Mouse (Mus musculus) testis, postnatal 14 days (tissue): ENCODE data around the gene Fancc.
"Not testable (repeated sequence)": the region's sequence is repeated elsewhere in the genome, so short reads cannot be mapped to it uniquely, and the experiment has no call there.

Experiments
- DNase-seq: peaks from one replicate; pipeline ENCODE4 v3.0.0; 2021; ENCODE audit warnings: low spot score

The Fancc gene

DNA sequence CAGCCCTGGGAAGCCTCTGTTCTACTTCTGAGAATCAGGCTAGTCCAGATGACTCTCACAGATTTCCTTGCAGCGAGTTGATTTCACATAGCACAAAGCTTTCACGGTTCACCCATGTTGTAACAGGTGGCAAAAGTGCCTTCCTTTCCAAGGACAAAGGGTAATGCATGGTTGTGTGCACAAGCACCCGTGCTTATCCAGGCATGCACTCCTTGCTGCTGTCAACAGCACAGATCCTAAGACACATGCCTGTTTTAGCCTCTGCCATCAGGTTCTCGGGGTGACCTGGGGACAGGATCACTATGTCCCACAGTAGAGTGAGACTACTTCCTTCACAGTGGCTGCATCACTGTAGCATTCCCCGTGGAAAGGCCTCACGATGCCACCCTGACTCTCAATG, 181.3 kb downstream of the Fancc start:
- no peak for DNase-seq

GRCm38 (mm10) chr13:63315111-63315510, 182.0 kb downstream of the Fancc start:
- not testable (repeated sequence) for DNase-seq

- DNase-seq = no peak
These were observed 182.5 kb downstream of the Fancc start for GRCm38 (mm10) chr13:63314608-63314920.

- DNase-seq = no peak
These were observed 183.1 kb downstream of the Fancc start for GRCm38 (mm10) chr13:63313748-63314607.

DNA sequence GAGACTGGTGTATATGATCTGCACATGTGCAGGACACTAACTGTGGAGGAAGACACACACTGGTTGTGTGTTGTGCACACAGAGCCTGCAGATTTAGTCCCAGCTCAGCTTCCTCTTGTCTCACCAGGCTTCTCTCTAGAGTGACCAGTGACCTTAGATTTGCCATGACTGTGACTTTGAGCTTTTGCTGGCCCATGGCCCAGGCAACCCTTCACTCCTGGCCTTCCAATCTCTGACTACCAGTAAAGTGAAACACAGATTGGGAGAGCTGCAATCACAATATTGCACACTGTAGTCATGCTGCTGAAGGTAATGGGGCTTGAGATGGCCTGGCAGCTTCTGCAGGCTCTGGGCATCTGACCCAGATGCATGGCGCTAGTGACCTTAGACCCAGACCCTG, 183.8 kb downstream of the Fancc start:
- DNase-seq = no peak

DNA sequence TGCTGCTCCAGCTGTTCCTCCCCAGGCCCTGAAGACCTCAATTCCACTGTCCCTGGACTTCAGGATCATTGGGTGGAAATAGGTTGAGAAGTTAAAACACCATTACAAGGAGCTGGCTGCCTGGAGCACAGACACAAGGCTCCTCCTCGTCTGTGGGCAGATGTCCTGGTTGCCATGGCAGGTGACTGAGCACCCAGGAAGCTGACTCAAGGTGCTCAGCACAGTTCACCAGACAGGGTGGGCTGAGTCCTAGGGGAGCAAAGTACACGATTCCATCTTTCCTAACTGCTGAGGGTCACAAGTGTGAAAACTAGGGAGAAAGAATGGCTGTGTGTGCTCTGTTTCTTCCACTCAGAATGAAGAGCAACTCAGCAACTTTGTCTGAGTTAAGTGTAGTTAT, 185.9 kb downstream of the Fancc start:
- DNase-seq = no peak

- no peak for DNase-seq
These were observed 187.5 kb downstream of the Fancc start for GRCm38 (mm10) chr13:63309563-63309962.

- DNase-seq = no peak
These were observed 190.3 kb downstream of the Fancc start for GRCm38 (mm10) chr13:63306768-63307167.

DNA sequence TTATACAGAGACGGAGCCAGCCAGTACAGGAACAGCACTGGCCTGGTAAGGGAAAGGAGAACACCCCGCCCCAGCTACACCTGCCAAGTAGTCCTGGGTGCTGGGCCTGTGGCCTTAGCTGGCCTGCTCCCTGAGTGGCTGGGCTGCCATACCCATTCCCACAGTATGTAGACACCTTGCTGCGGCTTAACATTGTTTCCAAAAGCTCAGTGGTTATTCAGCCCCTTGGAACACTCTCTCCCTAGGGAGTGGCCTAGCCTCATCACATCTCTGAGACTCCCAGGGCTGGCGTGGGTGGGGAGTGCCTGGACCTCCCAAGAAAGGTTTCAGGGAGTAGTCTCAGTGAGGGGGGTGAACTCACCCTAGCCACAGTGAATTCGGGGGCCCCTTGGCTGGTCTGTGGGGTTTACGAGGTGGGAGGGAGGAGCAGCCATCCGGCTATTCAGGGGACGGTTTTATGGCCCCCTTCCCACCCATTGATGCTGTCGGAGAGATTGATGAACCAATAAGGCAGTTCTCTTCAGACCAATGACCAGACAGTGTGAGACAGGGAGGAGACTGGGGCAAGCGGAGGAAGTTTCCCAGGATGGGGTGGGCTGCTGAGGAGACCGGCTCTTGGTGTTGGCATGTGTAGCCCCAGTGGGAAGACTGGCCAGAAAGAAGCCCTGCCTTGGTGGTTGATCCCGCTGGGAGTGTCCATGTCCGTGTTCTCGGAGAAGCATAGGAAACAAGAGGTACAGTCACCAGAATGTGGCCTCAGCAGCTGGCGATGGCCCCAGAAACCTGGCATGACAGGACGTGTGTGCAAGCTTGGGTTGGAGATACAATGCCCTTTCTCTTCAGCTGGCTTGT, 191.7 kb downstream of the Fancc start:
- DNase-seq = no peak

DNA sequence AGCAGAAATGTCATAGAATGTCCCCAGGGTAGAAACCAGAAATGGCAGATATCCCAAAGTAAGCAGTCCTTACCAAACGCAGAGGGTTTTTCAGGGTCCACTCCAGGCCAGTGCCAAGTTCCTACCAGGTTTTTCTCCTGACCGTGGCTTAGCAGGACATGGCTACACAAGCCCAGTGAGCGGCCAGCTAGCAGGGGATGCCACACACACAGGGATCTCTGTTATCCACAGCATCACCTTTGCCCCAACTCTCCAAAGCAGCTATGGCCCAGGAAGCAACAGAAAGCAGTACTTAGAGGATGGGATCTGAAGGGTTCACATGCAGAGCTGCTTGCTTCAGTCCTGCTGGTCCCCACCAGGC, 192.3 kb downstream of the Fancc start:
- no peak for DNase-seq

- no peak for DNase-seq
These were observed 192.8 kb downstream of the Fancc start for GRCm38 (mm10) chr13:63304124-63304792.

DNA sequence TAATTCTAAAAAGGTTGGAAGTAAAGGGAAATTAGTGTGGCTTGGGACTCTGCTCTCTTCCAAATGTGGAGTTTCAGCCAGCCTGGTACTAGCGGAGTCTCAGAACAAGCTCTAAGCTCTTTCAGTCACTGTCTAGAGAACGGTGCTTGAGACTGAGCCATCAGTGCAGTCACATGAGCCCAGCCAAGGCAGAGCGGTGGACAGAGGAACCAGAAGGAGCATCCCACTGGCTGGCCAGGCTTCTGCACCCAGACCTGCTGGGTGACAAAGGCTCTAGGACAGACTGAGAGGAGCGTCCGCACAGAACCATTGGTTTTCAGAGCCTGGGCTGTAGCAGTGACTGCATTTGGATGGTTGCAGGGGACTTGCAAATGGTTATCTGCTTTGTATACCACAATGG, 194.7 kb downstream of the Fancc start:
- no peak for DNase-seq

GRCm38 (mm10) chr13:63301764-63302209, 195.3 kb downstream of the Fancc start:
- DNase-seq = no peak

DNA sequence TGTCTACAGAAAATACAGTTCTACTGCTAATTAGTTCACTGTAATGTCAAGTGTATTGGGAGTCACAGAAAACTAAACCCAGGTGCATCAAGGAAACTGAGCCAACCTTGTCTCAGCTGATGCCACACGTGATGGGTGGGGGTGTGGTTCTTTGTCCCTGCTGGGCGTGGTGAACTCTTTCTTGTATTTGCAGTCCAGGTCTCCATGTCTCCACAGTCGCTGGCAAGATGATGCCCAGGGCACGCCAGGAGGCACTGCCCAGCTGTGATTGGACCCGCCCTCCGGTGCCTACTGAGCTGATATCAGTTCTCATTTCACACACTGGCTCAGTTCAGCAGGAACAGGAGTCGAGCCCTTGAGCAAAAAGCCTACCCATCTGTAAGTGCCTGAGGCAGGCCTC, 196.1 kb downstream of the Fancc start:
- no peak for DNase-seq

DNA sequence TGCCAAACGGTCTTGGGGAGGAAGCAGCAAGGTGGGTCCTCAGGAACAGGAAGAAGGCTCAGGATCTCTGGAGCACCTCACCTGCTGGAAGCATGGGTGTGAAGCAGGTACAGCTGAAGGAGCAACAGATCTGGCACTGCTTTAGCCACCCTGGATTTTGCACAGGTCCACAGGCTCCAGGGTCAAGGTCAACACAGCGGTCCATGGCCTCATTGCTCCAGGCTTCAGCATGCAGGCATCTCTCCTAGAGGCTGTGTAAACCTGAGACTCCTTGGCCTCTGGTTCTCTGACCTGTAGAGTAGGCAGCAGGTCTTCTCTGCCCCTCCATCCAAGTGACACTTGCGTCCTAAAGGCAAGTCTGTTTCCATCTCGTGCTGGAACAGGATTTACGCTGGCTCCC, 198.1 kb downstream of the Fancc start:
- DNase-seq = no peak

GRCm38 (mm10) chr13:63297933-63298332, 199.1 kb downstream of the Fancc start:
- DNase-seq = no peak

DNA sequence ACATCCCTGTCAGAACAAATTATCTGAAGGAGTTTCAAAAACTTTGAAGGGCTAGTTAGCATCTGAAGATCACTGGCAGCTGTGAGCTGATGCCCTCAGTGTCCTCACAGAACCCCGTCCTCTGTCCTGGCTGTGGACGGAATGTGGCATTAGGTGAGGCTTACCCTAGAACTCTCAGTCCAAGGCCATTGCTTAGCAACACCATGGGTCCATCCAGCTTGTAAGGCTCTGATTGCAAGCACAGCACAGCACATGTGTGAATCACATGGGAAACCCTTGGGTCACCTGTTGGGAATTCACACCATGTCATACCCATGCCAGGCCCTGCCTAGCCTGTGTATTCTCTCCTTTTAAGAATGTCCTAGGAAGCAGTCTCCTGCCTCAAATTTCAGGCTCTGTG, 200.1 kb downstream of the Fancc start:
- no peak for DNase-seq

- no peak for DNase-seq
These were observed 200.8 kb downstream of the Fancc start for GRCm38 (mm10) chr13:63296300-63296699.

DNA sequence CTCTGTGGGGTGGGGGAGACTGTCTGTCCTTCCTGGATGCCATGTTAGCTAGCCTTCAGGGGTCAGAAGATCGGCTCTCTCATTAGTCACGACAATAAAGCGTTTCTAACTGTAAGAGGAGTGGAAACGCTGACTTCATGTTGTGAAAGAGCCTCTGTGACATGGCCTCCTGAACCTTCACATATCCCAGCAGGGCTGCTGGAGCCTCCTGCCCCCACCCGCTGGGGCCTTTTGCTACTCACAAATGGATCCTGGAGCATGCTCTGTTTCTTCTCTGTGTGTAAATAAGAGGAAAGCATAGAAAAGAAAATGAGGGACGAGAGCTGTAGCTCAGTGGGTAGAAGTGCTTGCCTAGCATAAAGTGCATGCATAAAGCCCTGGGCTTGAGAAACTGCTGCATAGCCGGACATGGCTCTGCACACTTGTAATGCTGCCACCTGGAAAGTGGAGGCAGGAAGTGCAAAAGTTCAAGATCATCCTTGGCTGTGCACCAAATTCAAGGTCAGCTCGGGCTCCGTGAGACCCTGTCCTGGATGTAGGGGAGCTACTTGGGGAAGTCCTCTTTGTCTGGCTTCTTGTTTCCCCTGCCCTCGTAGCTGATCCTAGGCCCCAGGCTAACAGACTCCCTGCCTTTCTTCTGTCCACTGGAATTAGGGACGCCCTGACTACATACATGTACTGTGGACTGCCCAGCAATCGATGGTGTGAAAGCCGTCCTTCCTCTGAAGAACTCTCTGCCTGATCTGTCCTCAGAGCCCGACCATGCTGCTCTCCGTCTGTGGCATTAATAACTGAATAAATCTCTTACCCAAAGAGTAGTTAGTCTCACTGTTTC, 202.5 kb downstream of the Fancc start:
- DNase-seq = no peak

- DNase-seq = no peak
These were observed 203.4 kb downstream of the Fancc start for GRCm38 (mm10) chr13:63293647-63294046.

DNA sequence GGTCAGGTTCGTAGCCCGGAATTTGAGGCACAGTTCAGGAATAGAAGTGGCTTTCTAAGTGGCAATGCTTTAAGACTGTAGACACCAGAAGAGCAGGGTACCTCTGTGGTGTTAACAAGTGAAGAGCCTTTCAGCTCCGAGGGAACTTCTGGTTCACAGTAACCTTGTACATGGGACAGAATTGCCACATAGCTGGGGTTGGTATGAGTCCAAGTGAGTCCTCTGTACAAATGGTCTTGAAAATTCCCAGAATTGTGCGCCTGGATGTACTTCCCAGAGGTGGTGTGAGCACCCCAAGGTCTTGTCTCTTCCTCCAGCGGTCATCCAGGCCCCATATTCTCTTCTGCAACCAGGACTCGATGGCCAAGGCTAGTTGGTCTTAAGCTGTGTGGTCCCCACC, 206.1 kb downstream of the Fancc start:
- no peak for DNase-seq

DNA sequence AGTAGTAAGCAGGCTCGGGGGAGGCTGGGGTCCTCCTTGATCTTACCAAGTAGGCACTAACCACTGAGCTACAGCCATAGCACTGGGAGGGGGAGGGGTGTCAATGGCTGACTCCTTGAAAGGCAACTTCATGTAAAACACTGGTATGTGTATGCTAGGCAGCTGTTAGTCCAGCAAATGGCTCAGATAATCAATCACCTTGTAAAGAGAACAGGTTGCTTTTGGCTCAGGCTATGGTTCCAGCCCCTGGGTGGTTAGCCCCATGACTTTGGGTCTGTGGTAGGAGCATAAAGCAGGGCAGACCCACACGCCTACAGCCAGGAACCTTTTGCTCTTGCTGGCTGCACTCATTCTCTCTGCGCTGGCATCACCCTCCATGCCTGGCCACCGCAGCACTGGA, 207.0 kb downstream of the Fancc start:
- DNase-seq = no peak
